Mouse (Mus musculus) liver, embryonic 14.5 days (tissue): ENCODE data around the gene Dnajc6. TPM values are rescaled to one million over a fixed set of nuclear protein-coding genes. Genes with fewer than 3 reads are reported as not detected.

Experiments
- ATAC-seq: fragments of 200-750 bp; cut with Nextera tagmentation; 2 replicates; pipeline ENCODE4 v1.8.0; 2017; ENCODE audit warnings: moderate number of reproducible peaks, mild to moderate bottlenecking, moderate library complexity; ENCODE audit not compliant: insufficient read depth
- DNase-seq, 3 experiments: peaks; one replicate each; pipeline ENCODE4 v3.0.0-alpha.2; 2012 to 2013; ENCODE audit warnings: low read depth in 3 of 3, low spot score in 3 of 3
- H3K27ac ChIP-seq: fragments of 300-500 bp; sonication (generic); 2 replicates; pipeline ENCODE4 v1.5.1; 2014; ENCODE audit warnings: moderate library complexity, mild to moderate bottlenecking, control low read depth, inconsistent platforms
- H3K27me3 ChIP-seq: fragments of 300-500 bp; sonication (generic); 2 replicates; pipeline ENCODE4 v1.6.1; 2014; ENCODE audit warnings: mild to moderate bottlenecking, low read length, moderate library complexity; ENCODE audit not compliant: control insufficient read depth, insufficient read depth
- H3K36me3 ChIP-seq: fragments of 300-500 bp; sonication (generic); replicated peaks from 2 replicates; pipeline ENCODE4 v1.6.1; 2014; ENCODE audit warnings: low read depth; ENCODE audit not compliant: control insufficient read depth, insufficient read depth
- H3K4me1 ChIP-seq, 2 experiments: fragments of 200-500 bp in 1 of 2; fragments of 300-500 bp in 1 of 2; sonication (generic) in 1 of 2; replicated peaks; 2 replicates each; pipeline ENCODE4 v1.6.1; 2012 to 2014; ENCODE audit warnings: antibody characterized with exemption in 1 of 2, inconsistent platforms in 1 of 2, low read length in 1 of 2; ENCODE audit not compliant: control insufficient read depth in 2 of 2, insufficient read depth in 2 of 2
- H3K4me2 ChIP-seq: fragments of 300-500 bp; sonication (generic); 2 replicates; pipeline ENCODE4 v1.6.1; 2014; ENCODE audit warnings: low read depth, mild to moderate bottlenecking, control low read depth, moderate library complexity
- H3K4me3 ChIP-seq, 2 experiments: fragments of 200-500 bp in 1 of 2; fragments of 300-500 bp in 1 of 2; sonication (generic) in 1 of 2; 2 replicates each; pipeline ENCODE4 v1.5.1; 2012 to 2014; ENCODE audit warnings: low read depth in 2 of 2, low read length in 2 of 2, mild to moderate bottlenecking in 2 of 2, control low read depth in 1 of 2, inconsistent platforms in 1 of 2, moderate library complexity in 1 of 2; ENCODE audit not compliant: insufficient read depth in 1 of 2
- H3K9ac ChIP-seq: fragments of 300-500 bp; sonication (generic); replicated peaks from 2 replicates; pipeline ENCODE4 v1.6.1; 2014; ENCODE audit warnings: mild to moderate bottlenecking, control low read depth, moderate library complexity
- H3K9me3 ChIP-seq: fragments of 300-500 bp; sonication (generic); 2 replicates; pipeline ENCODE4 v1.6.1; 2016; ENCODE audit warnings: low read length, mixed read lengths; ENCODE audit not compliant: control insufficient read depth
- CTCF ChIP-seq: IDR thresholded peaks from 2 replicates; pipeline ENCODE4 v1.5.1; 2016; ENCODE audit warnings: antibody characterized with exemption, low read depth, control low read depth
- EP300 ChIP-seq: IDR thresholded peaks from 2 replicates; pipeline ENCODE4 v1.6.1; 2016; ENCODE audit warnings: antibody characterized with exemption, low read depth
- WGBS: fragments of 180-500 bp; shearing (Covaris S2); extraction: QIAGEN DNeasy Blood & Tissue Kit; methylation state at CpG from one replicate; pipeline ENCODE4 v1.1.7; 2014; ENCODE audit not compliant: insufficient replicate concordance; 5-methylcytosine and 5-hydroxymethylcytosine counted together
- polyA plus RNA-seq, 2 experiments: library from polyadenylated mRNA; depleted of rRNA in 1 of 2; stranded (reverse) in 1 of 2; unstranded in 1 of 2; fragments of >200 nt; fragmentation: Nextera tagmentation in 1 of 2; extraction: Ambion mirVana in 1 of 2; gene quantifications; 2 replicates each; pipeline versions ENCODE4 v1.2.1 to v1.2.3; 2012 to 2014

Dnajc6 gene
- polyA plus RNA-seq, 2 experiments = 0.08 to 0.16 TPM

DNA sequence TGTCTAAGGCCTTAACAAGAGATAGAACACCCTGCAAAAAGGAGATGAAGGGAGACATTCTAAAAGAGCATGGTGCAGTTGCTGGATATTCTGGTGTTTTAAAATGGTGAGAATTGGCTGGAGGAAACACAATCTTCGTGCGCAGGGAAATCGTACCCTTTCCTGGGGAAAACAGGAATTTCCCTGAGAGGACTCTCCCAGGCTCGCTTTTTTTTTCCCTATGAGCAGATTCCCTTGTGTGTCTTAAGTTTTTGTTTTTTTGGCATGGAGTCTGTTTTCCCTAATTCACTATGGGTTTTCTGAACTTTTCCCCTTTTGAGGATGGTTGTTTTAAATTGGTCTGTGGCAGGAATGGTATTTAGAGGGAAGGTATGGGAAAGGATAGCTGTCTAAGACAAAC lies 192.8 kb downstream of the Dnajc6 start:
- DNase-seq (no peak), ATAC-seq (no peak)
- H3K27ac ChIP-seq = no peak overlapping the region
- H3K27me3 ChIP-seq = no peaks in the 10 kb centered on the region
- no peaks in the 10 kb centered on the region for H3K36me3 ChIP-seq
- H3K4me1 ChIP-seq = no peaks in the 10 kb centered on the region
- H3K9me3 ChIP-seq = no peaks in the 10 kb centered on the region
- WGBS = 70% methylated on average over 4 of the region's 4 CpGs
- TF ChIP-seq EP300 (no peak), CTCF (no peak)
- H3K4me3 ChIP-seq = no peak overlapping the region
- H3K9ac ChIP-seq = no peak overlapping the region
- H3K4me2 ChIP-seq = no peak overlapping the region

DNA sequence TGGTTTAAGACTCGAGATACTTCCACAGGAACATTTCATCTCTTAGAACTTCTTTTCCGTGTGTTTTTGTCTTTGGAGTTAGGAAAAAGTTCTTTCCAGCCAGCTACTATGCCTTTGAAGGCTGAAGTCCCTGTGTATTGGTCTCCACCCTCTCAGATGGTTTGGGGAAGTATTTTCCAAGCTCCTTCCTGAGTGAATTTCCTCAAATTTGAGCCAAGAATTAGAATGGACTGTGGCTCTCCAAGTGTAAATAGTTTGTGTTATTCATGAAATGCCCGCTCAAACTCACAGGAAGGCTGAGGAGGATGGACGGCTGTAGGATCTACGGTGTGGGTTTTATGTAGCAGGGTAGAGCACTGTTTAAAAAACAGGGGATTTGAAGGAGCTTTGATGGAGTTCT lies 193.2 kb downstream of the Dnajc6 start:
- Histone ChIP-seq H3K27ac (no peak overlapping the region), H3K4me2 (no peak overlapping the region), H3K36me3 (no peaks in the 10 kb centered on the region), H3K4me3 (no peak overlapping the region), H3K9ac (no peak overlapping the region), H3K4me1 (no peaks in the 10 kb centered on the region), H3K9me3 (no peaks in the 10 kb centered on the region), H3K27me3 (no peaks in the 10 kb centered on the region)
- TF ChIP-seq CTCF = no peak
- TF ChIP-seq EP300 = no peak
- DNase-seq (no peak), ATAC-seq (no peak)
- 55% methylated on average over 5 of the region's 5 CpGs for WGBS

Other genes with a start within 250 kb of the Dnajc6 start
- 13.0 and 19.8 TPM in 2 replicates for gene Jak1, start 231.4 kb upstream of the Dnajc6 start, polyA plus RNA-seq (2012; rRNA removed)
- gene Jak1, start 231.4 kb upstream of the Dnajc6 start, polyA plus RNA-seq (2014; fragmentation: Nextera tagmentation; extraction: Ambion mirVana) = 38.2 and 43.2 TPM in 2 replicates
- 6.4 and 6.5 TPM in 2 replicates for gene Ak4, start 77.4 kb upstream of the Dnajc6 start, polyA plus RNA-seq (2012; rRNA removed)
- gene Ak4, start 77.4 kb upstream of the Dnajc6 start, polyA plus RNA-seq (2014; fragmentation: Nextera tagmentation; extraction: Ambion mirVana) = 3.5 and 4.5 TPM in 2 replicates
- 35.5 and 43.7 TPM in 2 replicates for gene Leprot, start 151.1 kb downstream of the Dnajc6 start, polyA plus RNA-seq (2012; rRNA removed)
- gene Leprot, start 151.1 kb downstream of the Dnajc6 start, polyA plus RNA-seq (2014; fragmentation: Nextera tagmentation; extraction: Ambion mirVana) = 51.1 and 55.6 TPM in 2 replicates
- gene Lepr, start 220.8 kb downstream of the Dnajc6 start, polyA plus RNA-seq (2012; rRNA removed) = 0.22 and 0.31 TPM in 2 replicates
- 0.57 and 0.97 TPM in 2 replicates for gene Lepr, start 220.8 kb downstream of the Dnajc6 start, polyA plus RNA-seq (2014; fragmentation: Nextera tagmentation; extraction: Ambion mirVana)